Mouse (Mus musculus): ENCODE results near the gene Ppp1r9a.

DNA sequence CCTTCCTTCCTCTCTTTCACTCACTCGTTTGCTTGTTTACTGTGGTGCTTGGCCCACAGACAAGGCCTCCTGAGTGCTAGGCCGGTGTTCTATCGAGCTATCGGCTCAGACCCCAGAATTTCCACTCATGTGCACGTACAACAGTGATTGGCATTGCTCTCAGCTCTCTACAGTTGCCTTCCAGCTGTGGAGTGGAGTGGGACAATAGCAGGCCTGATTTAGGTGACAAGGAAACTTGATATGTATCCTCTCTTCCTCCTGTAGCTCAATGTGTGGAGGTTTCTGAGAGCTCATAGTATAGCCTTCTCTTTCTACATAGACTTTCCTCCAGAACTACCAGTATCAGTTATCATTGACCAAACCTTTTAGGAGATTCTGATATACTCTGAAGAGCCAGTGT, 60.3 kb downstream of the Ppp1r9a start:
- TF ChIP-seq CTCF (IDR thresholded peaks at IDR 0.05 in 2 of 3, conservative IDR thresholded peaks at IDR 0.05 in 1 of 3; ENCODE audit: control insufficient read depth in 1 of 3, insufficient read depth in 1 of 3, low read depth in 2 of 3, low read length in 3 of 3, poor library complexity in 1 of 3, severe bottlenecking in 1 of 3) (no peak), TBP (IDR thresholded peaks at IDR 0.05; ENCODE audit: low read depth, low read length) (no peak), MXI1 (IDR thresholded peaks at IDR 0.05; ENCODE audit: low read depth, low read length) (no peak), KAT2A (conservative IDR thresholded peaks at IDR 0.05; ENCODE audit: low read depth, low read length) (no peak), ZC3H11A (IDR thresholded peaks at IDR 0.05; ENCODE audit: low read depth, low read length) (no peak)
